Mouse (Mus musculus): ENCODE measurements around the gene Irf4. TPM values are rescaled to one million over a fixed set of nuclear protein-coding genes. Genes with fewer than 3 reads are reported as not detected.

Irf4 gene
- polyA plus RNA-seq, 1 experiment = 6.3 TPM

GRCm38 (mm10) chr13:30776021-30776420, 27.0 kb downstream of the Irf4 start:
- no peak overlapping the region for H3K27ac ChIP-seq (ENCODE audit: control insufficient read depth, insufficient read depth, low read depth, low read length, poor library complexity)
- H3K4me3 ChIP-seq (replicated peaks; ENCODE audit: control insufficient read depth, low read depth, low read length) = no peak overlapping the region
- no peaks in the 10 kb centered on the region for H3K4me1 ChIP-seq (ENCODE audit: control insufficient read depth, insufficient read depth, low read length)
- WGBS = 11% methylated on average over 2 of the region's 2 CpGs
- TF ChIP-seq CTCF (IDR thresholded peaks at IDR 0.05; ENCODE audit: control insufficient read depth, insufficient read depth, low read length) (no peak), POLR2A (IDR thresholded peaks at IDR 0.05; ENCODE audit: borderline replicate concordance, control insufficient read depth, low read depth, low read length) (no peak)

GRCm38 (mm10) chr13:30777678-30778179, 28.7 kb downstream of the Irf4 start:
- no peak overlapping the region for H3K27ac ChIP-seq (ENCODE audit: control insufficient read depth, insufficient read depth, low read depth, low read length, poor library complexity)
- no peak overlapping the region for H3K4me3 ChIP-seq (replicated peaks; ENCODE audit: control insufficient read depth, low read depth, low read length)
- 56% methylated on average over 11 of the region's 11 CpGs for WGBS
- no peaks in the 10 kb centered on the region for H3K4me1 ChIP-seq (ENCODE audit: control insufficient read depth, insufficient read depth, low read length)
- TF ChIP-seq POLR2A (IDR thresholded peaks at IDR 0.05; ENCODE audit: borderline replicate concordance, control insufficient read depth, low read depth, low read length) (no peak), CTCF (IDR thresholded peaks at IDR 0.05; ENCODE audit: control insufficient read depth, insufficient read depth, low read length) (no peak)

GRCm38 (mm10) chr13:30781905-30782304, 32.9 kb downstream of the Irf4 start:
- no peak overlapping the region for H3K27ac ChIP-seq (ENCODE audit: control insufficient read depth, insufficient read depth, low read depth, low read length, poor library complexity)
- H3K4me1 ChIP-seq (ENCODE audit: control insufficient read depth, insufficient read depth, low read length) = peaks cover 6% of the 10 kb centered on the region
- H3K4me3 ChIP-seq (replicated peaks; ENCODE audit: control insufficient read depth, low read depth, low read length) = no peak overlapping the region
- TF ChIP-seq CTCF (IDR thresholded peaks at IDR 0.05; ENCODE audit: control insufficient read depth, insufficient read depth, low read length) = no peak
- WGBS = 56% methylated on average over 2 of the region's 2 CpGs

GRCm38 (mm10) chr13:30782419-30782818, 33.4 kb downstream of the Irf4 start:
- peaks cover 6% of the 10 kb centered on the region for H3K4me1 ChIP-seq (ENCODE audit: control insufficient read depth, insufficient read depth, low read length)
- no peak overlapping the region for H3K4me3 ChIP-seq (replicated peaks; ENCODE audit: control insufficient read depth, low read depth, low read length)
- no peak overlapping the region for H3K27ac ChIP-seq (ENCODE audit: control insufficient read depth, insufficient read depth, low read depth, low read length, poor library complexity)
- TF ChIP-seq CTCF (IDR thresholded peaks at IDR 0.05; ENCODE audit: control insufficient read depth, insufficient read depth, low read length) (no peak), POLR2A (IDR thresholded peaks at IDR 0.05; ENCODE audit: borderline replicate concordance, control insufficient read depth, low read depth, low read length) (no peak)
- WGBS = 83% methylated on average over 8 of the region's 8 CpGs

GRCm38 (mm10) chr13:30785423-30786040, 36.5 kb downstream of the Irf4 start:
- H3K27ac ChIP-seq (ENCODE audit: control insufficient read depth, insufficient read depth, low read depth, low read length, poor library complexity) = no peak overlapping the region
- TF ChIP-seq POLR2A (IDR thresholded peaks at IDR 0.05; ENCODE audit: borderline replicate concordance, control insufficient read depth, low read depth, low read length) = no peak
- no peak for TF ChIP-seq CTCF (IDR thresholded peaks at IDR 0.05; ENCODE audit: control insufficient read depth, insufficient read depth, low read length)
- 36% methylated on average over 4 of the region's 4 CpGs for WGBS

GRCm38 (mm10) chr13:30786235-30787035, 37.4 kb downstream of the Irf4 start:
- H3K4me1 ChIP-seq (ENCODE audit: control insufficient read depth, insufficient read depth, low read length) = peaks cover 6% of the 10 kb centered on the region
- no peak overlapping the region; the same call in 1 of the 2 replicates for H3K27ac ChIP-seq (ENCODE audit: control insufficient read depth, insufficient read depth, low read depth, low read length, poor library complexity)
- H3K4me3 ChIP-seq (replicated peaks; ENCODE audit: control insufficient read depth, low read depth, low read length) = no peak overlapping the region
- no peak for TF ChIP-seq POLR2A (IDR thresholded peaks at IDR 0.05; ENCODE audit: borderline replicate concordance, control insufficient read depth, low read depth, low read length)
- no peak for TF ChIP-seq CTCF (IDR thresholded peaks at IDR 0.05; ENCODE audit: control insufficient read depth, insufficient read depth, low read length)
- WGBS = 3% methylated on average over 5 of the region's 5 CpGs

More at GRCm38 (mm10) chr13:30785423-30786040, 36.5 kb downstream of the Irf4 start:
- H3K4me1 ChIP-seq (ENCODE audit: control insufficient read depth, insufficient read depth, low read length) = peaks cover 6% of the 10 kb centered on the region
- H3K4me3 ChIP-seq (replicated peaks; ENCODE audit: control insufficient read depth, low read depth, low read length) = no peak overlapping the region

GRCm38 (mm10) chr13:30787036-30787320, 38.0 kb downstream of the Irf4 start:
- Histone ChIP-seq H3K4me3 (replicated peaks; ENCODE audit: control insufficient read depth, low read depth, low read length) (no peak overlapping the region), H3K27ac (ENCODE audit: control insufficient read depth, insufficient read depth, low read depth, low read length, poor library complexity) (no peak overlapping the region), H3K4me1 (ENCODE audit: control insufficient read depth, insufficient read depth, low read length) (peaks cover 6% of the 10 kb centered on the region)
- TF ChIP-seq POLR2A (IDR thresholded peaks at IDR 0.05; ENCODE audit: borderline replicate concordance, control insufficient read depth, low read depth, low read length) (no peak), CTCF (IDR thresholded peaks at IDR 0.05; ENCODE audit: control insufficient read depth, insufficient read depth, low read length) (no peak)
- WGBS = 90% methylated on average over 2 of the region's 2 CpGs

- no peak for TF ChIP-seq POLR2A (IDR thresholded peaks at IDR 0.05; ENCODE audit: borderline replicate concordance, control insufficient read depth, low read depth, low read length)
- no peak for TF ChIP-seq CTCF (IDR thresholded peaks at IDR 0.05; ENCODE audit: control insufficient read depth, insufficient read depth, low read length)
- no peak overlapping the region for H3K4me3 ChIP-seq (replicated peaks; ENCODE audit: control insufficient read depth, low read depth, low read length)
- H3K27ac ChIP-seq (ENCODE audit: control insufficient read depth, insufficient read depth, low read depth, low read length, poor library complexity) = no peak overlapping the region
- 74% methylated on average over 2 of the region's 2 CpGs for WGBS
- H3K4me1 ChIP-seq (ENCODE audit: control insufficient read depth, insufficient read depth, low read length) = peaks cover 6% of the 10 kb centered on the region
Observed at GRCm38 (mm10) chr13:30787556-30787955, 38.5 kb downstream of the Irf4 start.

Data from bone marrow, adult 2 months (tissue).